Mouse (Mus musculus): ENCODE measurements around the gene Arhgap9. TPM values are rescaled to one million over a fixed set of nuclear protein-coding genes. Genes with fewer than 3 reads are reported as not detected.
"Not testable (repeated sequence)": the region's sequence is repeated elsewhere in the genome, so short reads cannot be mapped to it uniquely, and the experiment has no call there.

Arhgap9 gene
- total and polyA plus RNA-seq, 3 experiments: 43.3 to 89.2 (median 54.8) TPM

GRCm38 (mm10) chr10:127311476-127312355, 10.0 kb upstream of the Arhgap9 start, which contains the start of gene Mars:
Gene Mars (minus strand): TSS chr10:127311786.
- H3K36me3 ChIP-seq (replicated peaks): peaks cover 44% of the 10 kb centered on the region
- no peaks in the 10 kb centered on the region for H3K27me3 ChIP-seq (ENCODE audit: insufficient read depth, low read length)
- ATAC-seq (ENCODE audit: extremely low read depth, insufficient number of reproducible peaks, low FRiP score, poor library complexity, severe bottlenecking) (peak; percentile 93), DNase-seq (ENCODE audit: low spot score) (peak; percentile 86)
- no peak for TF ChIP-seq TAL1 (conservative IDR thresholded peaks at IDR 0.05; ENCODE audit: low read depth, low read length)
- TF ChIP-seq POLR2AphosphoS5 (IDR thresholded peaks at IDR 0.05; ENCODE audit: insufficient replicate concordance, low read depth, low read length): no peak
- no peak for TF ChIP-seq GATA2 (IDR thresholded peaks at IDR 0.05; ENCODE audit: borderline replicate concordance, low read depth, low read length)
- H3K9me3 ChIP-seq (replicated peaks): peaks cover 4% of the 10 kb centered on the region; the same call in 1 of the 2 replicates
- peaks cover 57% of the 10 kb centered on the region for H3K4me1 ChIP-seq (ENCODE audit: insufficient read depth, low read depth, low read length)
- peak within 1 kb of the TSS; percentile 91 for H3K4me3 ChIP-seq (ENCODE audit: low read depth, low read length)

- H3K36me3 ChIP-seq (replicated peaks): peaks cover 38% of the 10 kb centered on the region
- peak overlapping the region; percentile 91 for H3K4me3 ChIP-seq (ENCODE audit: low read depth, low read length)
- peaks cover 4% of the 10 kb centered on the region; the same call in 1 of the 2 replicates for H3K9me3 ChIP-seq (replicated peaks)
- TF ChIP-seq POLR2AphosphoS5 (IDR thresholded peaks at IDR 0.05; ENCODE audit: insufficient replicate concordance, low read depth, low read length): no peak
- TF ChIP-seq CTCF (IDR thresholded peaks at IDR 0.05; ENCODE audit: low read depth, low read length): peak; percentile 94
- peaks cover 62% of the 10 kb centered on the region for H3K4me1 ChIP-seq (ENCODE audit: insufficient read depth, low read depth, low read length)
- DNase-seq (ENCODE audit: low spot score): no peak
- ATAC-seq (ENCODE audit: extremely low read depth, insufficient number of reproducible peaks, low FRiP score, poor library complexity, severe bottlenecking): no peak; the same call in 1 of the 2 replicates
- no peaks in the 10 kb centered on the region for H3K27me3 ChIP-seq (ENCODE audit: insufficient read depth, low read length)
Measured at GRCm38 (mm10) chr10:127312356-127312676, 9.4 kb upstream of the Arhgap9 start.

- Histone ChIP-seq H3K9me3 (replicated peaks) (peaks cover 4% of the 10 kb centered on the region; the same call in 1 of the 2 replicates), H3K36me3 (replicated peaks) (peaks cover 32% of the 10 kb centered on the region), H3K4me3 (ENCODE audit: low read depth, low read length) (no peak overlapping the region), H3K4me1 (ENCODE audit: insufficient read depth, low read depth, low read length) (peaks cover 68% of the 10 kb centered on the region), H3K27me3 (ENCODE audit: insufficient read depth, low read length) (no peaks in the 10 kb centered on the region)
- ATAC-seq (ENCODE audit: extremely low read depth, insufficient number of reproducible peaks, low FRiP score, poor library complexity, severe bottlenecking) (no peak), DNase-seq (ENCODE audit: low spot score) (no peak)
- no peak for TF ChIP-seq GATA1 (IDR thresholded peaks at IDR 0.05; ENCODE audit: borderline replicate concordance, low read length)
- TF ChIP-seq GATA2 (IDR thresholded peaks at IDR 0.05; ENCODE audit: borderline replicate concordance, low read depth, low read length): no peak
- TF ChIP-seq TAL1 (conservative IDR thresholded peaks at IDR 0.05; ENCODE audit: low read depth, low read length): no peak
- TF ChIP-seq POLR2AphosphoS5 (IDR thresholded peaks at IDR 0.05; ENCODE audit: insufficient replicate concordance, low read depth, low read length): no peak
- no peak for TF ChIP-seq CTCF (IDR thresholded peaks at IDR 0.05; ENCODE audit: low read depth, low read length)
Measured at GRCm38 (mm10) chr10:127312858-127313257, 8.9 kb upstream of the Arhgap9 start.

- H3K9me3 ChIP-seq (replicated peaks); H3K27me3 ChIP-seq (ENCODE audit: insufficient read depth, low read length); DNase-seq (ENCODE audit: low spot score); H3K4me3 ChIP-seq (ENCODE audit: low read depth, low read length); ATAC-seq (ENCODE audit: extremely low read depth, insufficient number of reproducible peaks, low FRiP score, poor library complexity, severe bottlenecking): not testable (repeated sequence)
- H3K4me1 ChIP-seq (ENCODE audit: insufficient read depth, low read depth, low read length): peaks cover 69% of the 10 kb centered on the region
- peaks cover 26% of the 10 kb centered on the region for H3K36me3 ChIP-seq (replicated peaks)
Measured at GRCm38 (mm10) chr10:127313516-127313915, 8.2 kb upstream of the Arhgap9 start.

DNA sequence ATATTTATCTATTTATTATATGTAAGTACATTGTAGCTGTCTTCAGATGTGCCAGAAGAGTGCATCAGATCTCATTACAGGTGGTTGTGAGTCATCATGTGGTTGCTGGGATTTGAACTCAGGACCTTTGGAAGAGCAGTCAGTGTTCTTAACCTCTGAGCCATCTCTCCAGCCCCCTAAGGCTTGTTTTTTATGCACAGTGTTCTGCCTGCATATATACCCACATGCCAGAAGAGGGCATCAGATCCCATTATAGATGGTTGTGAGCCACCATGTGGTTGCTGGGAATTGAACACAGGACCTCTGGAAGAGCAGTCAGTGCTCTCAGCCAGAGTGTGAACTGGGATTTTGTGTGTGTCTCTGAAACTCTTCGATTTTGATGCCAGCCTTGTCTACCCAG, 6.8 kb upstream of the Arhgap9 start:
- H3K36me3 ChIP-seq (replicated peaks): peaks cover 12% of the 10 kb centered on the region
- ATAC-seq (ENCODE audit: extremely low read depth, insufficient number of reproducible peaks, low FRiP score, poor library complexity, severe bottlenecking); H3K9me3 ChIP-seq (replicated peaks); H3K4me3 ChIP-seq (ENCODE audit: low read depth, low read length); H3K27me3 ChIP-seq (ENCODE audit: insufficient read depth, low read length); DNase-seq (ENCODE audit: low spot score): not testable (repeated sequence)
- H3K4me1 ChIP-seq (ENCODE audit: insufficient read depth, low read depth, low read length): peaks cover 67% of the 10 kb centered on the region

GRCm38 (mm10) chr10:127317277-127317676, 4.5 kb upstream of the Arhgap9 start:
- DNase-seq (ENCODE audit: low spot score): no peak
- ATAC-seq (ENCODE audit: extremely low read depth, insufficient number of reproducible peaks, low FRiP score, poor library complexity, severe bottlenecking): peak; percentile 93
- Histone ChIP-seq H3K36me3 (replicated peaks) (peaks cover 17% of the 10 kb centered on the region), H3K4me3 (ENCODE audit: low read depth, low read length) (no peak overlapping the region), H3K9me3 (replicated peaks) (peaks cover 4% of the 10 kb centered on the region; the same call in 1 of the 2 replicates), H3K4me1 (ENCODE audit: insufficient read depth, low read depth, low read length) (peaks cover 75% of the 10 kb centered on the region), H3K27me3 (ENCODE audit: insufficient read depth, low read length) (no peaks in the 10 kb centered on the region)
- TF ChIP-seq GATA1 (IDR thresholded peaks at IDR 0.05; ENCODE audit: borderline replicate concordance, low read length) (no peak), CTCF (IDR thresholded peaks at IDR 0.05; ENCODE audit: low read depth, low read length) (no peak), TAL1 (conservative IDR thresholded peaks at IDR 0.05; ENCODE audit: low read depth, low read length) (peak; percentile 30; the same call in 1 of the 2 replicates), GATA2 (IDR thresholded peaks at IDR 0.05; ENCODE audit: borderline replicate concordance, low read depth, low read length) (0 out of 2 replicates have a peak, but pooled peaks have one; percentile 26), POLR2AphosphoS5 (IDR thresholded peaks at IDR 0.05; ENCODE audit: insufficient replicate concordance, low read depth, low read length) (no peak)

DNA sequence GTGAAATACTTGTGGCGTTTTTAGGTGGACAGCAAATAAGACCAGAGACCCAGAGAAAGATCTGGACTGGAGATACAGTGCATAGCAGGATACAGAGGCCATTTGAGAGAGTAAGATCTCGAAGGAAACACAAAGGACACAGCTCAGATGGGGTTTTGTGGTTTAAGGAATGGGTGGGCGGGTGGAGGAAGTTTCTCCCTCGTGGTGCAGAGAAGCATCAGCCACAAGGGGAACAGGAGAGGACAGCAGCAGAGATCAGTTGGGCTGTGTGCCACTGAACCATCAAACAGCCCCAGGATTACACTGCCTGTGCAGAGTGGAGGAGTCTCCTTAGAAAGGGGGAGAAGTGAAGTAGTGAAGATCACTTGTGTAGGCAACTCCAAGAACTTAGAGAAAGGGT, 3.8 kb upstream of the Arhgap9 start:
- H3K4me3 ChIP-seq (ENCODE audit: low read depth, low read length): no peak overlapping the region; the same call in 1 of the 2 replicates
- no peak for TF ChIP-seq GATA1 (IDR thresholded peaks at IDR 0.05; ENCODE audit: borderline replicate concordance, low read length)
- peaks cover 17% of the 10 kb centered on the region for H3K36me3 ChIP-seq (replicated peaks)
- peaks cover 75% of the 10 kb centered on the region for H3K4me1 ChIP-seq (ENCODE audit: insufficient read depth, low read depth, low read length)
- peaks cover 4% of the 10 kb centered on the region; the same call in 1 of the 2 replicates for H3K9me3 ChIP-seq (replicated peaks)
- ATAC-seq (ENCODE audit: extremely low read depth, insufficient number of reproducible peaks, low FRiP score, poor library complexity, severe bottlenecking): peak; percentile 45; the same call in 1 of the 2 replicates
- H3K27me3 ChIP-seq (ENCODE audit: insufficient read depth, low read length): no peaks in the 10 kb centered on the region
- DNase-seq (ENCODE audit: low spot score): peak; percentile 63
